Mouse (Mus musculus) myocyte (in vitro differentiated cells): ENCODE measurements at regions not wholly inside any gene's neighbourhood (a gene's known extent, or its start where the extent isn't known, plus 50 kb on each side); places are given as distances from the start of the nearest gene placed in this dataset.

Experiments
- H3K27me3 ChIP-seq: one replicate; pipeline ENCODE4 v1.6.1; 2011; ENCODE audit not compliant: control insufficient read depth, insufficient read depth, insufficient read length
- H3K36me3 ChIP-seq: one replicate; pipeline ENCODE4 v1.6.1; 2011; ENCODE audit not compliant: control insufficient read depth, insufficient read depth
- H3K4me2 ChIP-seq: one replicate; pipeline ENCODE4 v1.6.1; 2011; ENCODE audit warnings: low read depth, control low read depth
- H3K4me3 ChIP-seq: one replicate; pipeline ENCODE4 v1.5.1; 2011; ENCODE audit warnings: mild to moderate bottlenecking, control low read depth, moderate library complexity
- H3K79me2 ChIP-seq: one replicate; pipeline ENCODE4 v1.6.1; 2011; ENCODE audit not compliant: control insufficient read depth, insufficient read depth
- H3ac ChIP-seq: one replicate; pipeline ENCODE4 v1.6.1; 2011; ENCODE audit not compliant: control insufficient read depth, insufficient read length
- CEBPB ChIP-seq: IDR thresholded peaks from 2 replicates; pipeline ENCODE4 v1.6.1; 2011; ENCODE audit warnings: mild to moderate bottlenecking, moderate library complexity; ENCODE audit not compliant: poor library complexity, insufficient read depth, severe bottlenecking
- E2F4 ChIP-seq: IDR thresholded peaks from one replicate; pipeline ENCODE4 v1.6.1; 2011; ENCODE audit warnings: mild to moderate bottlenecking, control low read depth, moderate library complexity; ENCODE audit not compliant: insufficient read depth
- MAX ChIP-seq: IDR thresholded peaks from one replicate; pipeline ENCODE4 v1.6.1; 2011; ENCODE audit warnings: low read depth, mild to moderate bottlenecking, control low read depth
- MYOD1 ChIP-seq, 3 experiments: IDR thresholded peaks; one replicate each; pipeline ENCODE4 v1.6.1; 2011; ENCODE audit warnings: control low read depth in 2 of 3, low read depth in 2 of 3, mild to moderate bottlenecking in 2 of 3, moderate library complexity in 1 of 3; ENCODE audit not compliant: insufficient read length in 2 of 3, control insufficient read depth in 1 of 3
- MYOG ChIP-seq, 3 experiments: IDR thresholded peaks; one replicate each; pipeline ENCODE4 v1.6.1; 2011; ENCODE audit warnings: control low read depth in 2 of 3, low read depth in 2 of 3, mild to moderate bottlenecking in 2 of 3; ENCODE audit not compliant: insufficient read length in 2 of 3, control insufficient read depth in 1 of 3, insufficient read depth in 1 of 3
- POLR2A ChIP-seq: IDR thresholded peaks from one replicate; pipeline ENCODE4 v1.6.1; 2011; ENCODE audit warnings: low read depth, mild to moderate bottlenecking, control low read depth, moderate library complexity; ENCODE audit not compliant: insufficient read length
- POLR2AphosphoS2 ChIP-seq: IDR thresholded peaks from one replicate; pipeline ENCODE4 v1.6.1; 2011; ENCODE audit warnings: low read depth, control low read depth; ENCODE audit not compliant: insufficient read length
- REST ChIP-seq: IDR thresholded peaks from one replicate; pipeline ENCODE4 v1.6.1; 2011; ENCODE audit warnings: mild to moderate bottlenecking, control low read depth, moderate library complexity; ENCODE audit not compliant: insufficient read depth, insufficient read length
- SRF ChIP-seq: IDR thresholded peaks from one replicate; pipeline ENCODE4 v1.6.1; 2011; ENCODE audit warnings: low read depth; ENCODE audit not compliant: control insufficient read depth, insufficient read length
- TCF12 ChIP-seq: IDR thresholded peaks from one replicate; pipeline ENCODE4 v1.6.1; 2011; ENCODE audit warnings: mild to moderate bottlenecking, control low read depth; ENCODE audit not compliant: poor library complexity, insufficient read depth, severe bottlenecking
- TCF3 ChIP-seq: IDR thresholded peaks from one replicate; pipeline ENCODE4 v1.6.1; 2011; ENCODE audit warnings: low read depth, control low read depth; ENCODE audit not compliant: insufficient read length
- USF1 ChIP-seq: IDR thresholded peaks from one replicate; pipeline ENCODE4 v1.6.1; 2011; ENCODE audit warnings: low read depth, mild to moderate bottlenecking, control low read depth, moderate library complexity

- TF ChIP-seq SRF = no peak
- no peak for TF ChIP-seq TCF3
- no peak for TF ChIP-seq E2F4
- TF ChIP-seq MAX = no peak
- TF ChIP-seq CEBPB = no peak
- no peak for TF ChIP-seq TCF12
- TF ChIP-seq REST = no peak
- TF ChIP-seq MYOG (IDR thresholded peaks at IDR 0.05; ENCODE audit: control insufficient read depth in 1 of 3, insufficient read depth in 1 of 3, insufficient read length in 2 of 3, low read depth in 2 of 3) = no peak
- no peak for TF ChIP-seq USF1
- TF ChIP-seq POLR2AphosphoS2 = no peak
- TF ChIP-seq MYOD1 (IDR thresholded peaks at IDR 0.05; ENCODE audit: control insufficient read depth in 1 of 3, insufficient read length in 2 of 3, low read depth in 2 of 3) = no peak
- TF ChIP-seq POLR2A = no peak
- Histone ChIP-seq H3K4me2 (no peak overlapping the region), H3K27me3 (no peaks in the 10 kb centered on the region)
Observed at GRCm38 (mm10) chr10:28012135-28012534, 62.5 kb upstream of the Ptprk start.

GRCm38 (mm10) chr10:28013401-28013800, 61.2 kb upstream of the Ptprk start:
- H3ac ChIP-seq = no peak overlapping the region
- no peaks in the 10 kb centered on the region for H3K36me3 ChIP-seq
- H3K4me3 ChIP-seq = no peak overlapping the region
- no peaks in the 10 kb centered on the region for H3K27me3 ChIP-seq
- no peaks in the 10 kb centered on the region for H3K79me2 ChIP-seq
- no peak for TF ChIP-seq TCF12
- TF ChIP-seq SRF = no peak
- TF ChIP-seq REST = no peak
- TF ChIP-seq TCF3 = no peak
- TF ChIP-seq CEBPB = no peak
- no peak for TF ChIP-seq E2F4
- TF ChIP-seq POLR2A = no peak
- no peak overlapping the region for H3K4me2 ChIP-seq

More at GRCm38 (mm10) chr10:28012135-28012534, 62.5 kb upstream of the Ptprk start:
- Histone ChIP-seq H3K4me3 (no peak overlapping the region), H3ac (no peak overlapping the region), H3K79me2 (no peaks in the 10 kb centered on the region), H3K36me3 (no peaks in the 10 kb centered on the region)

- no peak overlapping the region for H3K4me2 ChIP-seq
- no peaks in the 10 kb centered on the region for H3K79me2 ChIP-seq
- no peaks in the 10 kb centered on the region for H3K27me3 ChIP-seq
- no peaks in the 10 kb centered on the region for H3K36me3 ChIP-seq
- H3K4me3 ChIP-seq = no peak overlapping the region
- H3ac ChIP-seq = no peak overlapping the region
- TF ChIP-seq REST (no peak), MYOD1 (IDR thresholded peaks at IDR 0.05; ENCODE audit: control insufficient read depth in 1 of 3, insufficient read length in 2 of 3, low read depth in 2 of 3) (no peak), CEBPB (no peak), MYOG (IDR thresholded peaks at IDR 0.05; ENCODE audit: control insufficient read depth in 1 of 3, insufficient read depth in 1 of 3, insufficient read length in 2 of 3, low read depth in 2 of 3) (no peak), TCF3 (no peak), SRF (no peak), POLR2A (no peak), POLR2AphosphoS2 (no peak), MAX (no peak)
Observed at GRCm38 (mm10) chr10:28014306-28014825, 60.3 kb upstream of the Ptprk start.
